Mouse (Mus musculus) heart, adult 2 months (tissue): ENCODE measurements around the gene Disp2. TPM values are rescaled to one million over a fixed set of nuclear protein-coding genes. Genes with fewer than 3 reads are reported as not detected.
A peak's percentile ranks its signal among the peaks of the same experiment; 100 is the strongest.

Experiments used
- DNase-seq, 2 experiments: peaks; one replicate each; pipeline ENCODE4 v3.0.0; 2021
- H3K27ac ChIP-seq: fragments of 200-600 bp; 2 replicates; pipeline ENCODE4 v1.8.1; 2022
- H3K27me3 ChIP-seq: fragments of 200-500 bp; 2 replicates; pipeline ENCODE4 v1.6.1; 2012; ENCODE audit warnings: mild to moderate bottlenecking, low read length, inconsistent platforms, mixed read lengths; ENCODE audit not compliant: control insufficient read depth, insufficient read depth
- H3K36me3 ChIP-seq: fragments of 200-500 bp; 2 replicates; pipeline ENCODE4 v1.6.1; 2012; ENCODE audit warnings: low read length, inconsistent platforms; ENCODE audit not compliant: control insufficient read depth, insufficient read depth
- H3K4me1 ChIP-seq: fragments of 200-500 bp; 2 replicates; pipeline ENCODE4 v1.6.1; 2011; ENCODE audit warnings: low read length; ENCODE audit not compliant: control insufficient read depth, insufficient read depth
- H3K4me3 ChIP-seq: fragments of 200-600 bp; 2 replicates; pipeline ENCODE4 v1.8.1; 2022
- H3K79me2 ChIP-seq: fragments of 200-500 bp; replicated peaks from 2 replicates; pipeline ENCODE4 v1.6.1; 2012; ENCODE audit warnings: mild to moderate bottlenecking, inconsistent platforms, low read length, moderate library complexity, mixed read lengths; ENCODE audit not compliant: control insufficient read depth, insufficient read depth
- H3K9ac ChIP-seq: fragments of 200-500 bp; 2 replicates; pipeline ENCODE4 v1.6.1; 2012; ENCODE audit warnings: low read depth, mild to moderate bottlenecking, control low read depth, inconsistent platforms, low read length, mixed read lengths
- CTCF ChIP-seq: fragments of 200-600 bp; IDR thresholded peaks from 2 replicates; pipeline ENCODE4 v1.8.1; 2022; ENCODE audit warnings: antibody characterized with exemption, mild to moderate bottlenecking, moderate library complexity
- EP300 ChIP-seq: fragments of 200-500 bp; IDR thresholded peaks from 2 replicates; pipeline ENCODE4 v1.6.1; 2011; ENCODE audit warnings: low read depth, low read length, control low read depth; ENCODE audit not compliant: insufficient read depth
- POLR2A ChIP-seq: fragments of 200-500 bp; IDR thresholded peaks from 2 replicates; pipeline ENCODE4 v1.6.1; 2011; ENCODE audit warnings: mild to moderate bottlenecking, low read depth, low read length, control low read depth; ENCODE audit not compliant: insufficient read depth
- WGBS: fragments of 180-500 bp; shearing (Covaris S2); methylation state at CpG from one replicate; pipeline ENCODE4 v1.1.7; 2018; 5-methylcytosine and 5-hydroxymethylcytosine counted together
- intact Hi-C: fragments of 180-260 bp; cut with DNase I; formaldehyde crosslinking; loops from one replicate; pipeline ENCODE4 v1.15.1; 2025
- polyA plus RNA-seq: library from polyadenylated mRNA; depleted of rRNA; stranded (reverse); fragments of >200 nt; gene quantifications from 2 replicates; pipeline ENCODE4 v1.2.3, GENCODE M21; 2012
- total RNA-seq, 2 experiments: library from RNA; stranded (reverse); gene quantifications; 2 replicates each; pipeline ENCODE4 v1.2.3; 2021

The Disp2 gene
- total and polyA plus RNA-seq, 3 experiments = 0.11 to 0.39 TPM; not detected in 1

GRCm38 (mm10) chr2:118740341-118740740 is 39.2 kb upstream of the Disp2 start:
- Histone ChIP-seq H3K9ac (no peak overlapping the region), H3K27me3 (no peaks in the 10 kb centered on the region), H3K4me3 (no peak overlapping the region), H3K4me1 (peaks cover 4% of the 10 kb centered on the region), H3K79me2 (no peaks in the 10 kb centered on the region), H3K36me3 (no peaks in the 10 kb centered on the region), H3K27ac (no peak overlapping the region)
- intact Hi-C loops = loop anchor here (10.0 kb wide), 1 partner anchor 256 kb away; no protein-coding TSS in a partner anchor
- no peak for TF ChIP-seq CTCF
- no peak for TF ChIP-seq EP300
- no peak for TF ChIP-seq POLR2A
- no peak for DNase-seq
- WGBS = 10% methylated on average over 3 of the region's 3 CpGs

GRCm38 (mm10) chr2:118741183-118741582 is 38.3 kb upstream of the Disp2 start:
- Histone ChIP-seq H3K36me3 (no peaks in the 10 kb centered on the region), H3K79me2 (no peaks in the 10 kb centered on the region), H3K4me3 (no peak overlapping the region), H3K27me3 (no peaks in the 10 kb centered on the region), H3K27ac (no peak overlapping the region), H3K9ac (no peak overlapping the region), H3K4me1 (peaks cover 4% of the 10 kb centered on the region)
- intact Hi-C loops = loop anchor here (10.0 kb wide), 1 partner anchor 256 kb away; no protein-coding TSS in a partner anchor
- TF ChIP-seq CTCF = no peak
- TF ChIP-seq EP300 = no peak
- TF ChIP-seq POLR2A = no peak
- WGBS = 55% methylated on average over 9 of the region's 9 CpGs
- no peak for DNase-seq

GRCm38 (mm10) chr2:118743261-118743943 is 36.1 kb upstream of the Disp2 start:
- no peak overlapping the region for H3K4me3 ChIP-seq
- H3K79me2 ChIP-seq = no peaks in the 10 kb centered on the region
- intact Hi-C loops = loop anchor here (1.0 to 10.0 kb wide), 3 partner anchors 36 to 259 kb away; partner anchors contain the start of gene Disp2
- WGBS = 27% methylated on average over 8 of the region's 8 CpGs
- peak; percentile 58; the same call in 1 of the 2 replicates for TF ChIP-seq EP300
- TF ChIP-seq POLR2A = no peak
- TF ChIP-seq CTCF = peak; percentile 96
- H3K4me1 ChIP-seq = peaks cover 6% of the 10 kb centered on the region
- peak in 1 of 2 experiments; percentile 29 for DNase-seq
- H3K27ac ChIP-seq = no peak overlapping the region
- H3K36me3 ChIP-seq = 0 out of 2 replicates have a peak, but pooled peaks cover under 1% of the 10 kb centered on the region
- no peaks in the 10 kb centered on the region for H3K27me3 ChIP-seq
- H3K9ac ChIP-seq = no peak overlapping the region

- Histone ChIP-seq H3K27ac (no peak overlapping the region), H3K4me3 (peak overlapping the region; percentile 90), H3K36me3 (0 out of 2 replicates have a peak, but pooled peaks cover 2% of the 10 kb centered on the region), H3K9ac (no peak overlapping the region), H3K79me2 (no peaks in the 10 kb centered on the region), H3K27me3 (no peaks in the 10 kb centered on the region), H3K4me1 (peaks cover 9% of the 10 kb centered on the region)
- no peak for TF ChIP-seq EP300
- no peak for TF ChIP-seq POLR2A
- TF ChIP-seq CTCF = no peak
- 43% methylated on average over 7 of the region's 7 CpGs for WGBS
- intact Hi-C loops = loop anchor here (5.0 to 10.0 kb wide), 4 partner anchors 42 to 803 kb away; partner anchors contain the start of genes Ankrd63, Chp1, Exd1 and Ivd
- no peak for DNase-seq
Measured at GRCm38 (mm10) chr2:118744621-118745020, 34.9 kb upstream of the Disp2 start.

- H3K4me3 ChIP-seq = peak within 1 kb of the TSS; percentile 90
- H3K79me2 ChIP-seq = no peaks in the 10 kb centered on the region
- 8% methylated on average over 57 of the region's 57 CpGs for WGBS
- H3K9ac ChIP-seq = peak within 1 kb of the TSS; percentile 79
- peak within 1 kb of the TSS; percentile 83 for H3K27ac ChIP-seq
- peak; percentile 96 to 97 for DNase-seq
- H3K27me3 ChIP-seq = no peaks in the 10 kb centered on the region
- H3K4me1 ChIP-seq = peaks cover 10% of the 10 kb centered on the region
- H3K36me3 ChIP-seq = 0 out of 2 replicates have a peak, but pooled peaks cover 2% of the 10 kb centered on the region
- no peak for TF ChIP-seq CTCF
- peak; percentile 31; the same call in 1 of the 2 replicates for TF ChIP-seq POLR2A
- intact Hi-C loops = loop anchor here (5.0 to 10.0 kb wide), 4 partner anchors 43 to 802 kb away; partner anchors contain the start of genes Ankrd63, Chp1, Exd1 and Ivd
Measured at GRCm38 (mm10) chr2:118745232-118745884, 34.2 kb upstream of the Disp2 start, which contains the start of gene Inafm2. Gene Inafm2 (plus strand): TSS chr2:118745758.
